Mouse (Mus musculus) olfactory bulb, adult 2 months (tissue): ENCODE measurements around the gene Zfp326. TPM values are rescaled to one million over a fixed set of nuclear protein-coding genes. Genes with fewer than 3 reads are reported as not detected.

Experiments used
- H3K27ac ChIP-seq: fragments of 200-500 bp; 2 replicates; pipeline ENCODE4 v1.5.1; 2012; ENCODE audit warnings: low read depth, low read length; ENCODE audit not compliant: insufficient read depth
- H3K4me1 ChIP-seq: fragments of 200-500 bp; 2 replicates; pipeline ENCODE4 v1.6.1; 2012; ENCODE audit warnings: low read length; ENCODE audit not compliant: control insufficient read depth, insufficient read depth
- H3K4me3 ChIP-seq: fragments of 200-500 bp; 2 replicates; pipeline ENCODE4 v1.5.1; 2012; ENCODE audit warnings: mild to moderate bottlenecking, low read depth, low read length, moderate library complexity; ENCODE audit not compliant: insufficient read depth
- CTCF ChIP-seq: fragments of 200-500 bp; IDR thresholded peaks from 2 replicates; pipeline ENCODE4 v1.5.1; 2012; ENCODE audit warnings: low read depth, mild to moderate bottlenecking, low read length, moderate library complexity; ENCODE audit not compliant: insufficient read depth
- POLR2A ChIP-seq: fragments of 200-500 bp; IDR thresholded peaks from 2 replicates; pipeline ENCODE4 v1.6.1; 2012; ENCODE audit warnings: mild to moderate bottlenecking, low read depth, low read length, moderate library complexity; ENCODE audit not compliant: insufficient read depth
- WGBS: fragments of 180-500 bp; shearing (Covaris S2); methylation state at CpG from one replicate; pipeline ENCODE4 v1.1.7; 2018; 5-methylcytosine and 5-hydroxymethylcytosine counted together
- polyA plus RNA-seq: library from polyadenylated mRNA; stranded (reverse); fragments of >200 nt; gene quantifications from 2 replicates; pipeline ENCODE4 v1.2.4, GENCODE M21; 2012; ENCODE audit warnings: low replicate concordance; ENCODE audit not compliant: missing spikeins, insufficient read depth, insufficient read length

Zfp326 gene
- not detected in 2 replicates for polyA plus RNA-seq

DNA sequence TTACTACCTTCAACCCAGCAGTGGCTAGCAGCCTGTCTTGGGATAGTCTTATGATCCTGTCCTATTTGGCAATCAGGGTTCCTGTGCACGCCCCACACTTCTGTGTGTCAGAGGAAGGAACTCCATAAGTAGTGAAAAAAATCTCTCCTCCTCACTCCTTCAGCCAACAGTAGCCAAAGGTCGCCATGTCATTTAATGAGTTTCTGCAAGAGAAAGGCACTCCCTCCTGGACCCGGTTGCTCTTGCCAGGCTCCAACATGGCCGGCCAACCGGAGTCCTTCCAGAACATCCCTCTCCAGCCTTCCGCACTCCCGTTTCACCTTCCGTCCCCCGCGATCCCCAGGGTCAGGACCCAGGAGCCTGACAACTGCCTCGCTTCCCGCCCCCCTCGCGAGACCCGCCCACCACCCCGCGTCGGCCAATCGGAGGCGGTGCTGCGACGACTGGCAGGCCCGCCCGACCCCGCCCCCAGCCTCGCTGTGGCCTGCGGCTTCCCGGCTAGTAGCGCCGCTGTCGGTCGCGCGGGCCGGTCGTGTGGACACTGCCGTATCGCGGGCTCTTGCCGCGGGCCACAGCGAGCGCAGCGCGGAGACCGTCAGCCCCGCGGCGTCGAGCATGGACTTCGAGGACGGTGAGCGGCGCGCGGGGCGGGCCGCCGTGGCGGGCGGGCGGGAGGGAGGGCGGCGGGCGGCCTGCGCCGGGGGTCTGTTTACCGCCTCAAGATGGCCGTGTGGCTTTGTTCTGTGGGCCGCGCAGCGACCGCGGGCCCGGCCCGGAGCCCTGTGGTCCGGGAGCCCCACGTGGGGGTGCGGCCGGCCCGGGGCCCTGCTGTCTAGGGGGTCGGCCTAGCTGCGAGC lies at the start of gene Zfp326:
Gene Zfp326, plus strand, starts transcription at position 498 of the 857 bp plus-strand sequence.
- Histone ChIP-seq H3K4me3 (peak within 1 kb of the TSS; percentile 96), H3K4me1 (peaks cover 6% of the 10 kb centered on the region), H3K27ac (peak within 1 kb of the TSS; percentile 73)
- TF ChIP-seq CTCF (no peak), POLR2A (peak; percentile 74)
- WGBS, result under 1% methylated on average over 76 of the region's 83 CpGs

DNA sequence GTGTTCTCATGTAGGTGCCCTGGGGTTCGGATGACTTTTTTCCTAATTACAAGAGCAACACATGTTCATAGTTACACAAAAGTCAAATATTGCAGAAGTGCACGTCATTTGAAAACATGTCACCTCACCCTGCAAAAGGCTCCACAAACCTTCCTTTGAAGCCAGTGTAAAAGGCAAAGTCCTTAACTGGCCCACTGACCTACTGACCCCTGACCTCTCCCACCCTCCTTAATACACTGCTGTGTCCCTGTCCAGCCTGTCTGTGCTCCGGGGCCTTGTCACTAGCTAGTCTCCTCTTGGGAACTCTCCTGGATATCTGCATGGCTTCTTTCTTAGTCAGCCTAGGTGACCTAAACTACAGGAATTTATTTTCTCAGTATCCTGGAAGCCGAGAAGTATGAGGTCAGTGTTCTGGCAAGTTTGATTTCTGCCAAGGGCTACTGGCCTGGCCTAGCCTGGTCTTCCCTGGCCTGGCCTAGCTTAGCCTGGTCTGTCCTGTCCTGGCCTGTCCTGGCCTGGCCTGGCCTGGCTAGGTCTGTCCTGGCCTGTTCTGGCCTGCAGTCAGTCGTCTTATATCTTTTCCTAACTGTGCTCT lies 49.4 kb upstream of the Zfp326 start:
- Histone ChIP-seq H3K4me3 (no peak overlapping the region), H3K4me1 (peaks cover 9% of the 10 kb centered on the region), H3K27ac (no peak overlapping the region)
- WGBS, result 97% methylated on average over 5 of the region's 5 CpGs
- TF ChIP-seq POLR2A (no peak), CTCF (no peak)

DNA sequence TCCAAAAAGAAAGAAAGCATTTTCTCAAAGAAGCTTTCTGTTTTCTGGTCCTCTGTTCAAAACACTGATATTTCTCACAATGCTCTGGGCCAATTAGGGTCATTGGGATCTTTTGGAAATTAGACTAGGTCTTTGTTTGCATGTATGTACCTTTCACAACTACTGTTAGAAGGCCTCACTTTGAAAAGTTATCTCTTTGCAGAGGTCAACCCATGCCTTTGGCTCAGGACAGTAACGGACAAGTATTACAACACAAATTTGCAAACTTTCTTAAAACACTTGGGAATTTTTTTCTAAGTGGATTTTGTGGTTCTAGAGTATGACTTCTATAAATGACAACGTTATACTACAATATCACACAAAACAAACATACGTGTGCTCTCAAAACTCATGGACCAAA lies 48.3 kb upstream of the Zfp326 start:
- TF ChIP-seq POLR2A (no peak), CTCF (no peak)
- WGBS, result 95% methylated on average over 3 of the region's 3 CpGs
- no peak overlapping the region for H3K27ac ChIP-seq
- H3K4me1 ChIP-seq, result peaks cover 7% of the 10 kb centered on the region
- no peak overlapping the region for H3K4me3 ChIP-seq

DNA sequence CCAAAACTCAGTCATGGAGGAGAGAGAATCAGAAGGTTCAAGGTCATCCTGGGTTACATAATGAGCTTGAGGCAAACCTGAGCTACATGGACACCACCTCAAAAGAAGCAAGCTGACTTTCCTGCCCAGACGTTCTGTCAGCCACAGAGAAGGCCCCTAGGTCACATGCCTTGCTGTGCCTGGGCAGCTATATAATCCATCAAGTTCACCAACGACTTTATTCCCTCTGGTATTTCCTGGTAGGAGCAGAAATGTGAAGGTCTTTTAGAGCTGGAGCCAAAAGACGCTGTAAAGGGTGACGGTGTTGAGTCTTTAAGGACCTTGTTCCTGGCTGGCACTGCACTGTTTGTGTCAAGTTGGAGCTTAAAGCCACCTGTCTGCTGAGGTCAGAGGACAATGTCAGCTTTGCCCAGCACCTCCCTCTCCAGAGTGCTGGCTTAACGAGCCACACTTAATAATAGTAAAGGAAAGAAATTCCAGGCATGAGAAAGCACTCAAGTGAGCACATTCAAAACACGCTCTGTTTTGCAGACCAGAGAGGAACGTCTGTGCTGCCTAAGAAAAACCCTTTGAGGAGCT lies 47.3 kb upstream of the Zfp326 start:
- 58% methylated on average over 7 of the region's 7 CpGs for WGBS
- Histone ChIP-seq H3K4me3 (no peak overlapping the region), H3K27ac (no peak overlapping the region), H3K4me1 (no peaks in the 10 kb centered on the region; the same call in 1 of the 2 replicates)
- no peak for TF ChIP-seq POLR2A
- TF ChIP-seq CTCF, result no peak

DNA sequence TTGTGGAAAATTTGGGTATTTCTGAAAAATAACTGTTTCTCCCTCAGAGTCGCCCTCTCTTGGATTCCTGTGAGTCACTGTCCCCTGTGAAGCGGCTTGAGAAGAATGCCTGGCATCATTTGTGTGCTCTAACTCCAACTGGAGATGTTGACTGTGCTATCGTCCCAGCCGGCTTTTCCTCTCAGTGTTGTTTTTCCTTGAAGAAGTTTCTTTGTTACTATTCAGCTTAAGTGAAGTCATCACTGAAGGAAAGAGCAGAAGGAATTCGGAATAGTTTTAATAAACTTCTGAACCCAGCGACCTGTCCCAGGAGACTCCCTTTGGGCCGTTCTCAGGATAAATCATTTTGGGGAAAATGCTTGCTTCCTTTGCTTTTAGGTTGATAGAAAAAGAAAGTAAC lies 44.2 kb upstream of the Zfp326 start:
- TF ChIP-seq CTCF (no peak), POLR2A (no peak)
- H3K4me1 ChIP-seq, result no peaks in the 10 kb centered on the region; the same call in 1 of the 2 replicates
- WGBS, result 79% methylated on average over 7 of the region's 7 CpGs
- no peak overlapping the region for H3K27ac ChIP-seq
- no peak overlapping the region for H3K4me3 ChIP-seq

DNA sequence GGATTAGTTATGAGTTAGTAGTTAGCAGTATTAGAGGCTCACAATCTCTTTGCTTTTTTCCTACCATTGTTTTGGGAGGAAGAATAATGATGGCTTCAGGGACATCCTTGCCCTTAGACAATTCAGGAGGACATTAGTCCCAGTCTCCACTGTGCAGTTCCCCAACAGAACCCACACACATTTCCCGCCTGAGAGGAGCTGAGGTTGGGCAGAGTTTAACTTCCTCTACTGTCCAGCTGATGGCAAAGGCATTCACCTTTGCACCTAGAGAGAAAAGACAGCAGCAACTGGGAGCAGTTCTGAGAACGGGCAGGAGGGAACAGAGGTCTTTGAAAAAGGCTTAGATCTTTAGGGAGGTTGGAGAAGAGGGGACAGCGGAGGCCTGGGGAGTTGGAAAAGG lies 42.4 kb upstream of the Zfp326 start:
- no peak overlapping the region for H3K4me3 ChIP-seq
- 87% methylated on average over 3 of the region's 3 CpGs for WGBS
- TF ChIP-seq CTCF (no peak), POLR2A (no peak)
- H3K27ac ChIP-seq, result no peak overlapping the region
- H3K4me1 ChIP-seq, result no peaks in the 10 kb centered on the region; the same call in 1 of the 2 replicates

DNA sequence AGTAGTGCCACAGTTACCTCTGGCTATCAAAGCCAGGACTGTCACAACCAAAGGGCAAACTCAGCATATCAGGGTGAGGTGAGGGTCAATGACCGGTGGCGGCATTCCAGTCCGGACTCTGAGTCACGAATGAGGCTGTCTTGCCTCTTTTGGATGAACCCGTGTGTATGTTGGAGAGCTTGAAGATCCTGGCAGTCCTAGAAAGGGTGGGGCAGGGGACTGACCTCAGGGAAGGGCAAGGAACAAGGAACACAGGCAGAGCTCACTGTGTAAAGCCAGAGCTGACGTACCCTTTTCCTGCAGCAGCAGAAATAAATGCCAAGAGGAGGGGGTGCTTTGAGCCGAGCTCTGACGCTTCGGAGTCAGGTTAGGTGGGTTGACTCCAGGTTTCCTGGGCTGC lies 40.4 kb upstream of the Zfp326 start:
- no peaks in the 10 kb centered on the region for H3K4me1 ChIP-seq
- H3K4me3 ChIP-seq, result no peak overlapping the region
- 90% methylated on average over 9 of the region's 9 CpGs for WGBS
- H3K27ac ChIP-seq, result no peak overlapping the region
- TF ChIP-seq CTCF (no peak), POLR2A (no peak)

DNA sequence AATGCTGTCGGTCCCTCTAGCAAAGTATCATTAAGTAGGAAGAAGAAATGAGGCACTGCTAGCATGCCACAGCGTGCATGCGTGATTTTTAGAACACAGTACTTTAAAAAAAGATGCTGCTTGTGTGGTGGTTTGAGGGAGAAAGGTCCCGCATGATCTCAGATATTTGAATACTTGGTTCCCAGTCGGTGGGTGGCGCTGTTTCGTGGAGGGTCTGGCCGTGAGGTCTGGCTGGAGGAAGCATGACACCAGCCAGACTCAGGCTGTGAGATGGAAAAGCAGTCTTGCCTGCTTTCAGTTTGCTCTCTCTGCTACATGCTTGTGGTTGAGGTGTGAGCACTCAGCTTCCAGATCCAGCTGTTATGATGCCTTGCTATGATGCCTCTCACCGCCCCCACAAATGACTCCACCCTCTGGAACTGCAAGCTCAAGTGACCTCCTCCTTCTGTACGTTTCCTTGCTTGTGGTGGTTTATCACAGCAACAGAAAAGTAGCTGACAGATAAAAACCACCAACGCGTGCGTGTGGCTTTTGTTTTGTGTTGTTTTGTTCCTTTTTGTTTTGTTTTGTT lies 36.5 kb upstream of the Zfp326 start:
- TF ChIP-seq CTCF (no peak), POLR2A (no peak)
- WGBS, result 74% methylated on average over 13 of the region's 13 CpGs

More for the DNA sequence above, 36.5 kb upstream of the Zfp326 start:
- no peak overlapping the region for H3K4me3 ChIP-seq
- H3K4me1 ChIP-seq, result no peaks in the 10 kb centered on the region
- no peak overlapping the region for H3K27ac ChIP-seq
